Mouse (Mus musculus) frontal cortex, adult 2 months (tissue): ENCODE results near the gene Car12. TPM values are rescaled to one million over a fixed set of nuclear protein-coding genes. Genes with fewer than 3 reads are reported as not detected.

ENCODE experiments used
- DNase-seq, 2 experiments: peaks; one replicate each; pipeline ENCODE4 v3.0.0; 2022; ENCODE audit warnings: low spot score in 1 of 2; ENCODE audit errors: extremely low spot score in 1 of 2
- polyA plus RNA-seq: library from polyadenylated mRNA; depleted of rRNA; stranded (reverse); fragments of >200 nt; gene quantifications from 2 replicates; pipeline ENCODE4 v1.2.3, GENCODE M21; 2012; rRNA removed

Gene Car12
- 10.6 and 13.6 TPM in 2 replicates for polyA plus RNA-seq

GRCm38 (mm10) chr9:66713135-66714021, at the start of gene Car12:
TSS of gene Car12 (plus strand) at chr9:66713686.
- no peak for DNase-seq

- DNase-seq, result no peak
Measured at GRCm38 (mm10) chr9:66663764-66664163, 49.7 kb upstream of the Car12 start.

- no peak for DNase-seq
Measured at GRCm38 (mm10) chr9:66664561-66664960, 48.9 kb upstream of the Car12 start.

GRCm38 (mm10) chr9:66666153-66666552, 47.3 kb upstream of the Car12 start:
- no peak for DNase-seq

- no peak for DNase-seq
Measured at GRCm38 (mm10) chr9:66667046-66667445, 46.4 kb upstream of the Car12 start.

GRCm38 (mm10) chr9:66667868-66668267, 45.6 kb upstream of the Car12 start:
- DNase-seq, result no peak

DNA sequence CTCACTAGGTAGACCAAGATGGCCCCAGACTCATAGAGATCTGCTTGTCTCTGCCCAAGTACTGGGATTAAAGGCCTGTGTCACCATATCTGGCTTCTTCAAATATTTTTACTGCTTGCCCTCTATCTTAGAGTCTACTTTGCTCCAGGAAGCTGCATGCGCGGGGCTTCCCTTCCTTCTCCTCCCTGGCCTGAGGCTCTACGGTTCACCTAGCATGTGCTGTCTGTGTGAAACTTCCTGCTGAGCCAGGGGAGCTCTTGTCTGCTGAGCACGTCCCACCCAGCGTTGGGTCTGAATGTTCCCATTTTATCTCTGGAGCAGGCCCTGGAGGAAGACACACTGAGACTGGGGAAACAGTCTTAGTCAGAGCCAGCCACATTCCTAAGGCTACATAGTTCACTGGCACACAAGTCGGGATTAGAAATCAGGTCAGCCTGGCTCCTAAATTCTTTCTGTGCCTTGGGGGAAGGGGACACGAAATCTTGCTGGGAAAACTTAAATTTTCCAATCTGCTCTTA, 43.9 kb upstream of the Car12 start:
- DNase-seq, result no peak

DNA sequence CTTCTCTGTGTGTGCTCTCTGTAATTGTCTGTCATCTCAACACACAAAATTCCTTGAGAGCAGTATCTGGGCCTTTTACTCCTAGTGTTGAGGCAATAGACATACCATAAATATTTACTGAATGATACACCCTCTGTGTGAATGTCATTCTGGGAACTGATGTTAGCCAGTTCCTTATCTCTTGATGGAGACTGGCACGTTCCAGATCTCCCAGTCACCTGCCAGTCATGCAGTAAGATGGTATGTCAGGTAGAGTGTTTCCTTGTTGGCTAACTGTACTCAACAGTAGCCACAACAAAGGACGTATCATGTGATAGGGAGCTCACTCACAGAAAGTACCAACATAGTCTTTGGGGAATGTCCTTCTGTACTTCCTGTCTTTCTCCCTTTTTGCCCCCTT, 39.7 kb upstream of the Car12 start:
- no peak for DNase-seq

DNA sequence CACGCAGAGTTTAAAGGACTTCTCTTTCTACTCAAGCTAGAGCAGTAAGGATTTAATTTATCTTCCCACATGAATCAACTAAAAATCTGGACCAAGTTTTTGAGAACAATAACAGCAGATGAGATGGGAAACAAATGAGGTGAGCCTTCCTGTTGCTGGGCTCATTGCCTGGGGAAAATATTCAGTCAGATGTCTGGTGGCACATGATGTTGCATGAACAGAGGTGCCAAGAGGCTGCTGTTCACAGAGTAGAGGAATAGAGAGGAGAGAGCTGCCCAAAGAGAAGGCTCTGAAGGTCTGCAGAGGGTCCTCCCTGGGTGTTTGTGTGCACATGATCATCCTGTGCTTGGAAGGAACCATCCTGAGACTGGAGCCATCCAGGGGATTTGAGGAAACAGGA, 37.9 kb upstream of the Car12 start:
- DNase-seq, result no peak

- DNase-seq, result no peak
Measured at GRCm38 (mm10) chr9:66680102-66680501, 33.4 kb upstream of the Car12 start.

DNA sequence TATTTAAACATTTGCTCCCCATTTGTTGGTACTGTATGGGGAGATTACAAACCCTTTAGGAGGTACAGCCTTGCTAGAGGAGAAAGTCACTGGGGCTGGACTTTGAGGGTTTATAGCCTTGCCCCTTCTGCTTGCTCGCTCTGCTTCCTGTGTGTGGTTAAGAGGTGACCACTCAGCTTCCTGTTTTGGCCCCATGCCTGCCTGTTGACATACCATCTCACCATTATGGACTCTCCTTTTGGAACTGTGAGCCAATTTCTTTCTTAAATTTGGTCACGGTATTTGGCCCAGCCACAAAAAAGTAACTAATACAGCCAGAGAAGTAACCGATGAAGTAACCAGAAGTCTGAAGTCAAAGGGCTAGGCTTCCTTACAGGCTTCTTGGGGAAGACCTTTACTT, 30.7 kb upstream of the Car12 start:
- DNase-seq, result no peak

DNA sequence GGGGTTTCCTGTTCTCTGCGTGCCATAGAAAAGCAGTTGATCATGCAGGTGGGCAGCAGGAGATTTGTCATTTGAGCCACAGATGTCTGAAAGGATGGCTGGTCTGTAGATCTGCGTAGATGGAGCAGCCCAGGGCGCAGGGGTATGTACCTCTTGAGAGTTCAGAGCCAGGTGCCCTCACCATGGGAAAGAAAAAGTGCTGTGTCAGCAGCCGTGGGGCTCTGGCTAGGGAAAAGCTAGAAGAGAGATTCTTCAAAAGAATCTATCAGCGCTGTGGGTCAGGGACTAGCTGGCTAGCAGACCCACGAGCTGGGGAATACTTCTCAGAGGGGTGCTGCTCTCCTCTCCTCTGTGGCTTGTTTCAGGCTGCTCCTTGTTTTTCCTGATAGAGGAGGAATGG, 27.8 kb upstream of the Car12 start:
- DNase-seq, result no peak

GRCm38 (mm10) chr9:66687713-66688112, 25.8 kb upstream of the Car12 start:
- DNase-seq, result no peak

- DNase-seq, result no peak
Measured at GRCm38 (mm10) chr9:66691683-66692305, 21.7 kb upstream of the Car12 start.

GRCm38 (mm10) chr9:66697355-66698140, 15.9 kb upstream of the Car12 start:
- no peak for DNase-seq

DNA sequence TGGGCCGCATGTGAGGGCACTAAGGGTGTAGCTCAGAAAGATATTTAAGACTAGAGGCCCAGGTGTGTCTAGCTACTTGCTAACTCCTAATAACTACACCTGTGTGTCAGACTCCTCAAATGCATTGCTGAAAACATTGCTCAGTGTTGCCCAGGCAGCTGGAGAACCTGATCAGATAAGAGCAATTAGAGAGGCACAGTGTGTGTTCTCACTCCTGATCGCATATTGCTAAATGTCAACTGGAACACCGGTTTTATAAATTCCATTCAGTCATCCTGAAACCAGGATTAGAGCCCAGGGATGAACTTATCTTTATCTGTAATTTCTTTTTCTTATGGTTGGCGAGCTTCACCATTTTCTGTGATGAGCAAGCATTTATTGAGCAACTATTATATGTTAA, 13.7 kb upstream of the Car12 start:
- DNase-seq, result no peak

GRCm38 (mm10) chr9:66703002-66703401, 10.5 kb upstream of the Car12 start:
- DNase-seq, result no peak

GRCm38 (mm10) chr9:66705354-66705753, 8.1 kb upstream of the Car12 start:
- no peak for DNase-seq

DNA sequence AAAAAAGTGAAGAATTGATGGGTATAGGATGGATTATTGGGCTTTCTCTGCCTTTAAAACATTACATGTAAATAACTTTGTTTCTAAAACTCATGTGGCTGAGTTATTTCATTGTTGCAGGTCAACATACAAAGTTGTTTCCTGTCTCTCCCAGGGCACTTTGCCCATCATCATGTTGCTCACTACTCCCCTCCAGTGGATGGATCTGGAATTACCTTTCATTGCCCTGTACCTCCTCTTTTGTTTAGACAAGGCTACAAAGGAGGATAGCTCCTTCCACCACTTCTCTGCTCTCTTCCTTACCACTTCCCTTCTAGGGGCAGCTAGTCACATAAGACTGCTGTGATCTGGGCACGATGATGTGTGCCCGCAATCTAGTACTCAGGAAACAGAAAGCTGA, 7.7 kb upstream of the Car12 start:
- DNase-seq, result peak; percentile 26 to 91

DNA sequence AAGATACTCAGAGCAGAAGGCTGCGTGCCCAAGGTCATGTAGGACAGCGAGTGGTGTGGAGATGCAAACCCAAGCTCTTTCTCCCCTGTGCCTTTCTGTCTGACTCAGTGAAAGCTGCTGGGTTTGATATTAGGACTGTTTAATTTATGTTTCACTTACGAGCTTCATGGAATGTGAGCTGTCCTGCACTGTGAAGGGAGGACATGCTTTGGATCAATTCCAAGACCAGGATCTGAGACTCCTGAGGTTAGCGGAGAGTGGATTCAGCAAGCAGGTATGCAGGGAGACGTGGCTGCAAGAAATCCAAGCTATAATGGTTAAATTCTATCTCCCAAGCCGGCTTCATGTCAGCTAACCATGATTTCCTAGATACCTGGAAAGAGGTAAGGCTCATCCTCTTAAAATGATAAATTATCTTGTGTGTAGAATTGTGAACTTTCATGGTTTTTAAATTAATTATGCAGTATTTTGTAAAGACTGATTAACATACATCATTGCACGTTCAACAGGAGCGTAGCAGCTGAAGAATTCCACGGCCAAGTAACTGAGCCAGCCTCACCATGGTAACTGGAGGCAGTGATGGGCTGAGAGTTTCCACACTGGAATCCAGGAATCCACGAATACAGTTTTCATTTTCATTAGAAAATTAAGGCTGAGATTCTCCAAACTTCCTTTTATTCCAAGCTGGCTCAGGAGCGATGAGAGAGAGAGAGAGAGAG, 5.3 kb upstream of the Car12 start:
- DNase-seq, result no peak
